Mouse (Mus musculus) adrenal gland (tissue): ENCODE results near the gene Lpin2.

Experiments
- intact Hi-C: fragments of 180-260 bp; cut with DNase I; formaldehyde crosslinking; loops from one replicate; pipeline ENCODE4 v1.15.1; 2025

Gene Lpin2

GRCm38 (mm10) chr17:71169639-71170038 lies 12.7 kb upstream of the Lpin2 start:
- intact Hi-C loops, result no loop called here

- intact Hi-C loops, result no loop called here
These were observed 11.2 kb upstream of the Lpin2 start for GRCm38 (mm10) chr17:71171161-71171560.

- intact Hi-C loops, result no loop called here
These were observed 5.0 kb upstream of the Lpin2 start for GRCm38 (mm10) chr17:71177336-71177735.

- intact Hi-C loops, result no loop called here
These were observed 4.4 kb upstream of the Lpin2 start for GRCm38 (mm10) chr17:71177949-71178348.

GRCm38 (mm10) chr17:71178530-71179181 lies 3.7 kb upstream of the Lpin2 start:
- intact Hi-C loops, result no loop called here

- intact Hi-C loops, result loop anchor here (5.0 kb wide), 1 partner anchor 177 kb away; the partner anchor contains the start of genes Myl12a and Myom1
These were observed 2.6 kb upstream of the Lpin2 start for GRCm38 (mm10) chr17:71179551-71180309.

- intact Hi-C loops, result loop anchor here (5.0 kb wide), 1 partner anchor 178 kb away; the partner anchor contains the start of genes Myl12a and Myom1
These were observed 1.8 kb upstream of the Lpin2 start for GRCm38 (mm10) chr17:71180601-71181000.

GRCm38 (mm10) chr17:71182871-71183656 lies 704 bp downstream of the Lpin2 start:
- intact Hi-C loops, result loop anchor here (5.0 kb wide), 1 partner anchor 181 kb away; the partner anchor contains the start of genes Myl12a and Myom1

- intact Hi-C loops, result loop anchor here (5.0 kb wide), 1 partner anchor 181 kb away; the partner anchor contains the start of genes Myl12a and Myom1
These were observed 1.4 kb downstream of the Lpin2 start for GRCm38 (mm10) chr17:71183657-71184261.

GRCm38 (mm10) chr17:71184356-71185111 lies 2.2 kb downstream of the Lpin2 start:
- intact Hi-C loops, result loop anchor here (5.0 kb wide), 1 partner anchor 182 kb away; the partner anchor contains the start of genes Myl12a and Myom1

GRCm38 (mm10) chr17:71185368-71185767 lies 3.0 kb downstream of the Lpin2 start:
- intact Hi-C loops, result no loop called here

- intact Hi-C loops, result no loop called here
These were observed 8.2 kb downstream of the Lpin2 start for GRCm38 (mm10) chr17:71190589-71190988.

GRCm38 (mm10) chr17:71191063-71191462 lies 8.7 kb downstream of the Lpin2 start:
- intact Hi-C loops, result no loop called here

GRCm38 (mm10) chr17:71191651-71192419 lies 9.5 kb downstream of the Lpin2 start:
- intact Hi-C loops, result no loop called here

- intact Hi-C loops, result no loop called here
These were observed 10.7 kb downstream of the Lpin2 start for GRCm38 (mm10) chr17:71193019-71193418.

- intact Hi-C loops, result no loop called here
These were observed 11.1 kb downstream of the Lpin2 start for GRCm38 (mm10) chr17:71193485-71193884.

- intact Hi-C loops, result loop anchor here (5.0 kb wide), 1 partner anchor 108 kb away; no protein-coding TSS in a partner anchor
These were observed 12.7 kb downstream of the Lpin2 start for GRCm38 (mm10) chr17:71194906-71195632.

GRCm38 (mm10) chr17:71195633-71196391 lies 13.5 kb downstream of the Lpin2 start:
- intact Hi-C loops, result loop anchor here (2.0 to 5.0 kb wide), 2 partner anchors 109 to 131 kb away; no protein-coding TSS in a partner anchor
